Mouse (Mus musculus) heart, embryonic 14.5 days (tissue): ENCODE data around the gene Mrln. TPM values are rescaled to one million over a fixed set of nuclear protein-coding genes. Genes with fewer than 3 reads are reported as not detected.

Source experiments
- ATAC-seq: fragments of 200-750 bp; cut with Nextera tagmentation; 2 replicates; pipeline ENCODE4 v1.8.0; 2017; ENCODE audit warnings: low read depth, moderate TSS enrichment; ENCODE audit not compliant: insufficient number of reproducible peaks, insufficient read depth, low FRiP score
- H3K27ac ChIP-seq, 2 experiments: fragments of 200-500 bp in 1 of 2; fragments of 300-500 bp in 1 of 2; sonication (generic) in 1 of 2; replicated peaks in 1 of 2; 2 replicates each; pipeline ENCODE4 v1.5.1; 2012 to 2014; ENCODE audit warnings: low read depth in 2 of 2, low read length in 2 of 2, control low read depth in 1 of 2, mild to moderate bottlenecking in 1 of 2, mixed read lengths in 1 of 2; ENCODE audit not compliant: control insufficient read depth in 1 of 2, insufficient read depth in 1 of 2
- H3K27me3 ChIP-seq: fragments of 300-500 bp; sonication (generic); 2 replicates; pipeline ENCODE4 v1.6.1; 2014; ENCODE audit warnings: mild to moderate bottlenecking, low read length, control low read depth; ENCODE audit not compliant: control insufficient read depth, insufficient read depth
- H3K36me3 ChIP-seq: fragments of 300-500 bp; sonication (generic); 2 replicates; pipeline ENCODE4 v1.6.1; 2014; ENCODE audit warnings: mild to moderate bottlenecking, control low read depth, low read length, mixed read lengths; ENCODE audit not compliant: control insufficient read depth, insufficient read depth
- H3K4me1 ChIP-seq, 2 experiments: fragments of 200-500 bp in 1 of 2; fragments of 300-500 bp in 1 of 2; sonication (generic) in 1 of 2; 2 replicates each; pipeline ENCODE4 v1.6.1; 2012 to 2014; ENCODE audit warnings: low read length in 2 of 2, control low read depth in 1 of 2, mixed read lengths in 1 of 2; ENCODE audit not compliant: control insufficient read depth in 2 of 2, insufficient read depth in 2 of 2
- H3K4me2 ChIP-seq: fragments of 300-500 bp; sonication (generic); 2 replicates; pipeline ENCODE4 v1.6.1; 2014; ENCODE audit warnings: mild to moderate bottlenecking, low read length
- H3K4me3 ChIP-seq, 2 experiments: fragments of 200-500 bp in 1 of 2; fragments of 300-500 bp in 1 of 2; sonication (generic) in 1 of 2; 2 replicates each; pipeline ENCODE4 v1.5.1; 2012 to 2014; ENCODE audit warnings: low read length in 2 of 2, mild to moderate bottlenecking in 2 of 2, control low read depth in 1 of 2, low read depth in 1 of 2, moderate library complexity in 1 of 2; ENCODE audit not compliant: control insufficient read depth in 1 of 2, insufficient read depth in 1 of 2
- H3K9ac ChIP-seq: fragments of 300-500 bp; sonication (generic); 2 replicates; pipeline ENCODE4 v1.6.1; 2014; ENCODE audit warnings: mild to moderate bottlenecking, low read length
- H3K9me3 ChIP-seq: fragments of 300-500 bp; sonication (generic); 2 replicates; pipeline ENCODE4 v1.6.1; 2016; ENCODE audit warnings: low read length, control low read depth; ENCODE audit not compliant: control insufficient read depth
- WGBS: fragments of 180-500 bp; shearing (Covaris S2); extraction: QIAGEN DNeasy Blood & Tissue Kit; methylation state at CpG from one replicate; pipeline ENCODE4 v1.1.7; 2014; 5-methylcytosine and 5-hydroxymethylcytosine counted together
- polyA plus RNA-seq: library from polyadenylated mRNA; unstranded; fragments of >200 nt; fragmentation: Nextera tagmentation; extraction: Ambion mirVana; gene quantifications from 2 replicates; pipeline ENCODE4 v1.2.1, GENCODE M21; 2014

Mrln gene
- polyA plus RNA-seq, 1 experiment from 2014 or later, result 0.92 TPM

- Histone ChIP-seq H3K27me3 (no peaks in the 10 kb centered on the region), H3K27ac (no peak overlapping the region), H3K36me3 (no peaks in the 10 kb centered on the region), H3K4me2 (no peak overlapping the region), H3K4me3 (no peak overlapping the region), H3K9me3 (no peaks in the 10 kb centered on the region), H3K4me1 (peaks cover 2 to 5% of the 10 kb centered on the region in 2 experiments; a peak in 2 of 4 replicates), H3K9ac (no peak overlapping the region)
- 73% methylated on average over 23 of the region's 23 CpGs for WGBS
- ATAC-seq, result no peak
Observed at GRCm38 (mm10) chr10:70268581-70269446, 64.3 kb downstream of the Mrln start.

Other genes with a start within 250 kb of the Mrln start
- 22.9 and 24.8 TPM in 2 replicates for gene Ccdc6, start 107.5 kb upstream of the Mrln start, polyA plus RNA-seq
- gene Slc16a9, start 40.4 kb downstream of the Mrln start, polyA plus RNA-seq, result 0.74 and 0.76 TPM in 2 replicates
- 12.6 and 12.7 TPM in 2 replicates for gene Fam13c, start 235.8 kb downstream of the Mrln start, polyA plus RNA-seq